Mouse (Mus musculus) CH12.LX (cell line): Measurements from ENCODE around the gene Kiz. TPM values are rescaled to one million over a fixed set of nuclear protein-coding genes. Genes with fewer than 3 reads are reported as not detected.

Experiments
- DNase-seq: peaks from one replicate; pipeline ENCODE4 v3.0.0-alpha.2; 2013; ENCODE audit errors: extremely low read depth
- H3K27ac ChIP-seq: 2 replicates; pipeline ENCODE4 v1.5.1; 2012; ENCODE audit warnings: low read depth, mild to moderate bottlenecking, control low read depth, moderate library complexity; ENCODE audit not compliant: insufficient read depth
- H3K27me3 ChIP-seq: replicated peaks from 2 replicates; pipeline ENCODE3; 2012; ENCODE audit warnings: inconsistent platforms
- H3K36me3 ChIP-seq, 2 experiments: replicated peaks in 1 of 2; 2 replicates each; pipeline versions ENCODE3 to v1.6.1; 2012; ENCODE audit warnings: inconsistent platforms in 1 of 2, low read length in 1 of 2, mild to moderate bottlenecking in 1 of 2, mixed read lengths in 1 of 2, moderate library complexity in 1 of 2; ENCODE audit not compliant: control insufficient read depth in 1 of 2, insufficient read depth in 1 of 2
- H3K4me1 ChIP-seq, 2 experiments: 2 replicates each; pipeline ENCODE4 v1.6.1; 2012; ENCODE audit warnings: inconsistent platforms in 1 of 2, moderate library complexity in 1 of 2; ENCODE audit not compliant: insufficient read depth in 2 of 2, control insufficient read depth in 1 of 2
- H3K4me2 ChIP-seq: 2 replicates; pipeline ENCODE4 v1.6.1; 2012; ENCODE audit warnings: low read depth, mild to moderate bottlenecking, control low read depth; ENCODE audit not compliant: poor library complexity, insufficient read depth, severe bottlenecking
- H3K4me3 ChIP-seq, 3 experiments: fragments of 150-350 bp in 1 of 3; sonication (generic) in 1 of 3; replicated peaks in 1 of 3; 2 replicates each; pipeline versions ENCODE3 to v1.5.1; 2011 to 2012; ENCODE audit warnings: low read depth in 2 of 3, low read length in 2 of 3, mild to moderate bottlenecking in 2 of 3, moderate library complexity in 2 of 3, control low read depth in 1 of 3, improper control_type of control experiment in 1 of 3, inconsistent platforms in 1 of 3, mixed read lengths in 1 of 3; ENCODE audit not compliant: poor library complexity in 1 of 3
- H3K79me2 ChIP-seq: replicated peaks from 2 replicates; pipeline ENCODE4 v1.6.1; 2012; ENCODE audit warnings: mild to moderate bottlenecking, moderate library complexity; ENCODE audit not compliant: control insufficient read depth, poor library complexity, insufficient read depth, severe bottlenecking; ENCODE audit errors: extremely low read depth
- H3K9ac ChIP-seq: 2 replicates; pipeline ENCODE4 v1.6.1; 2012; ENCODE audit warnings: low read depth, mild to moderate bottlenecking, control low read depth, moderate library complexity; ENCODE audit not compliant: insufficient read depth
- H3K9me3 ChIP-seq: replicated peaks from 2 replicates; pipeline ENCODE3; 2012; ENCODE audit warnings: low read length, inconsistent platforms, mixed read lengths
- CTCF ChIP-seq, 2 experiments: IDR thresholded peaks in 1 of 2; conservative IDR thresholded peaks in 1 of 2; 2 replicates each; pipeline ENCODE4 v1.5.1; 2011 to 2012; ENCODE audit warnings: low read depth in 2 of 2, low read length in 2 of 2, improper control_type of control experiment in 1 of 2, inconsistent platforms in 1 of 2, mild to moderate bottlenecking in 1 of 2, moderate library complexity in 1 of 2
- ELF1 ChIP-seq: IDR thresholded peaks from 2 replicates; pipeline ENCODE4 v1.6.1; 2014; ENCODE audit warnings: low read depth, mild to moderate bottlenecking, inconsistent platforms, low read length, improper control_type of control experiment
- GABPA ChIP-seq: IDR thresholded peaks from 2 replicates; pipeline ENCODE4 v1.6.1; 2012; ENCODE audit warnings: low read depth, low read length, improper control_type of control experiment, inconsistent platforms; ENCODE audit not compliant: insufficient replicate concordance
- HCFC1 ChIP-seq: IDR thresholded peaks from 2 replicates; pipeline ENCODE4 v1.6.1; 2012; ENCODE audit warnings: low read depth, mild to moderate bottlenecking, inconsistent platforms, low read length, improper control_type of control experiment
- IRF4 ChIP-seq: IDR thresholded peaks from 2 replicates; pipeline ENCODE4 v1.6.1; 2014; ENCODE audit warnings: low read depth, mild to moderate bottlenecking, inconsistent platforms, low read length, improper control_type of control experiment
- MEF2A ChIP-seq: IDR thresholded peaks from 2 replicates; pipeline ENCODE4 v1.6.1; 2014; ENCODE audit warnings: low read depth, mild to moderate bottlenecking, inconsistent platforms, low read length, improper control_type of control experiment, borderline replicate concordance
- MXI1 ChIP-seq: IDR thresholded peaks from 2 replicates; pipeline ENCODE4 v1.6.1; 2011; ENCODE audit warnings: mild to moderate bottlenecking, low read depth, low read length, improper control_type of control experiment
- NELFE ChIP-seq: IDR thresholded peaks from 2 replicates; pipeline ENCODE4 v1.6.1; 2011; ENCODE audit warnings: low read depth, low read length, improper control_type of control experiment
- POLR2A ChIP-seq: IDR thresholded peaks from 2 replicates; pipeline ENCODE4 v1.6.1; 2011; ENCODE audit warnings: low read depth, mild to moderate bottlenecking, improper control_type of control experiment, low read length
- RAD21 ChIP-seq: IDR thresholded peaks from 2 replicates; pipeline ENCODE4 v1.6.1; 2011; ENCODE audit warnings: low read depth, mild to moderate bottlenecking, low read length, improper control_type of control experiment, moderate library complexity
- SIN3A ChIP-seq: IDR thresholded peaks from 2 replicates; pipeline ENCODE4 v1.6.1; 2012; ENCODE audit warnings: low read length, improper control_type of control experiment, inconsistent platforms
- TBP ChIP-seq: conservative IDR thresholded peaks from 2 replicates; pipeline ENCODE4 v1.6.1; 2011; ENCODE audit warnings: low read depth, low read length, improper control_type of control experiment
- TCF12 ChIP-seq: IDR thresholded peaks from 2 replicates; pipeline ENCODE4 v1.6.1; 2014; ENCODE audit warnings: low read depth, mild to moderate bottlenecking, inconsistent platforms, low read length, improper control_type of control experiment
- UBTF ChIP-seq: IDR thresholded peaks from 2 replicates; pipeline ENCODE4 v1.6.1; 2012; ENCODE audit warnings: low read depth, mild to moderate bottlenecking, inconsistent platforms, low read length, improper control_type of control experiment, moderate library complexity
- USF1 ChIP-seq: IDR thresholded peaks from 2 replicates; pipeline ENCODE4 v1.6.1; 2014; ENCODE audit warnings: low read depth, mild to moderate bottlenecking, inconsistent platforms, low read length, improper control_type of control experiment
- USF2 ChIP-seq: conservative IDR thresholded peaks from 2 replicates; pipeline ENCODE4 v1.6.1; 2011; ENCODE audit warnings: low read depth, low read length, improper control_type of control experiment
- ZKSCAN1 ChIP-seq: IDR thresholded peaks from 2 replicates; pipeline ENCODE4 v1.6.1; 2012; ENCODE audit warnings: low read depth, inconsistent platforms, low read length, improper control_type of control experiment, borderline replicate concordance
- ZNF384 ChIP-seq: IDR thresholded peaks from 2 replicates; pipeline ENCODE4 v1.6.1; 2012; ENCODE audit warnings: low read depth, low read length, improper control_type of control experiment, inconsistent platforms
- dilution Hi-C: fragments of 300-500 bp; cut with MboI; formaldehyde crosslinking; loops from 2 replicates; pipeline ENCODE4 v1.14.3; 2020; ENCODE audit warnings: low sequenced_read_pairs; ENCODE audit not compliant: extremely low pct_unique_long_range_greater_than_20kb, extremely low pct_ligation_motif_present
- in situ Hi-C: fragments of 300-500 bp; cut with MboI; formaldehyde crosslinking; loops from 3 replicates; pipeline ENCODE4 v1.14.3; 2019; ENCODE audit warnings: low sequenced_read_pairs, low pct_ligation_motif_present, low pct_unique_long_range_greater_than_20kb, mixed read lengths
- polyA plus RNA-seq: library from polyadenylated mRNA; unstranded; fragments of >175 nt; gene quantifications from 2 replicates; pipeline ENCODE4 v1.2.1, GENCODE M21; 2012; ENCODE audit warnings: low read depth; ENCODE audit not compliant: insufficient read length
- total RNA-seq, 2 experiments: library from RNA; depleted of rRNA; stranded (reverse); fragments of 300-350 nt in 1 of 2; fragments of >200 nt in 1 of 2; gene quantifications; 2 replicates each; pipeline ENCODE4 v1.2.3; 2012 to 2014

The Kiz gene
- total and polyA plus RNA-seq, 3 experiments: 11.2 to 14.1 (median 13.0) TPM

DNA sequence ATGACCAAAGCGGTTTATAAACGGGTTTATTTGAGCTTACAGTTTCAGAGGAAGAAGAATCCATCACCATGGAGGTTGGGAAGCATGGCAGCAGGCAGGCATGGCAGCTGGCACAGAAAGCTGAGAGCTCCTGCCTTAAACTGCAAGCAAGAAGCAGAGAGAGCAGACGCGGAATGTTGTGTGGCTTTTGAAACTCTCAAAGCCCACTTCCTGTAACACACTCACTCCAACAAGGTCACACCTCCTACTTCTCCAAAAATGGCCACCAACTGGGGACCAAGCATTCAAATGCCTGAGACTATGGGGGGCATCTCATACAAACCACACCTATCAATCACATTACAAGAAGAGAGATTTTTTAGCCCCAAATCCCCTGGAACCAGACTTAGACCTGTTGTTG, 154.5 kb downstream of the Kiz start:
- no peak overlapping the region for H3K4me2 ChIP-seq
- peaks cover 3 to 24% of the 10 kb centered on the region in 2 experiments; a peak in 3 of 4 replicates for H3K4me1 ChIP-seq
- H3K9ac ChIP-seq: no peak overlapping the region
- dilution Hi-C loops: no loop called here
- H3K36me3 ChIP-seq: peaks cover 0 to under 1% of the 10 kb centered on the region in 2 experiments
- H3K27ac ChIP-seq: no peak overlapping the region
- TF ChIP-seq IRF4: no peak
- TF ChIP-seq ELF1: 0 out of 2 replicates have a peak, but pooled peaks have one; percentile 20
- peaks cover 22% of the 10 kb centered on the region for H3K79me2 ChIP-seq
- no peaks in the 10 kb centered on the region for H3K9me3 ChIP-seq
- peak; percentile 37 for DNase-seq
- H3K27me3 ChIP-seq: no peaks in the 10 kb centered on the region
- no peak overlapping the region for H3K4me3 ChIP-seq
- in situ Hi-C loops: no loop called here

DNA sequence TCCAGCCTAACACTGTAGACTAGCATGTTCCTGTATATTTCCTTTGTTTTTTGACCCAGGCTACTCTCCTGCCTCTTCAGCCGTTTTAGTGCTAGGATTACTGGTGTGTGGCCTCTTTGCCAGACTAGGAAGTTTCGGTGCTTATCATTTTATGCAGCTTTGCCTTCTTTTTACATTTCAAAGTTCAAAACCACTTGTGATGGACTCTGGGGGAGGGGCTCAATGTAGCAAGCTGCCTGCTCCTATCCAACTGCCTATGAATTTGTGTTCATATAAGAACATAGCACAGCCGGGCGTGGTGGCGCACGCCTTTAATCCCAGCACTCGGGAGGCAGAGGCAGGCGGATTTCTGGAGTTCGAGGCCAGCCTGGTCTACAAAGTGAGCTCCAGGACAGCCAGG, 155.3 kb downstream of the Kiz start:
- Histone ChIP-seq H3K4me3 (no peak overlapping the region), H3K36me3 (peaks cover 0 to 8% of the 10 kb centered on the region in 2 experiments), H3K4me2 (no peak overlapping the region), H3K79me2 (peaks cover 30% of the 10 kb centered on the region), H3K27ac (no peak overlapping the region), H3K4me1 (peaks cover 5 to 33% of the 10 kb centered on the region in 2 experiments; a peak in 3 of 4 replicates), H3K9me3 (no peaks in the 10 kb centered on the region), H3K27me3 (no peaks in the 10 kb centered on the region), H3K9ac (no peak overlapping the region)
- dilution Hi-C loops (no loop called here), in situ Hi-C loops (no loop called here)
- DNase-seq: no peak
- TF ChIP-seq UBTF (no peak), MXI1 (no peak), HCFC1 (no peak), TBP (no peak), ZKSCAN1 (no peak), GABPA (no peak), SIN3A (no peak), CTCF (conservative IDR thresholded peaks at IDR 0.05 in 1 of 2, IDR thresholded peaks at IDR 0.05 in 1 of 2; ENCODE audit: low read depth in 2 of 2, low read length in 2 of 2) (no peak), TCF12 (no peak), USF2 (no peak), USF1 (no peak), ZNF384 (no peak), RAD21 (no peak), POLR2A (no peak), NELFE (no peak), MEF2A (no peak)
